Mouse (Mus musculus) thymus, adult 2 months (tissue): ENCODE results near the gene Irf2bpl.

ENCODE experiments used
- CTCF ChIP-seq: fragments of 200-500 bp; IDR thresholded peaks from 2 replicates; pipeline ENCODE4 v1.5.1; 2012; ENCODE audit warnings: mild to moderate bottlenecking, control low read depth, low read length, moderate library complexity, borderline replicate concordance; ENCODE audit not compliant: control insufficient read depth, poor library complexity, insufficient read depth; ENCODE audit errors: extremely low read depth
- POLR2A ChIP-seq: fragments of 200-500 bp; IDR thresholded peaks from 2 replicates; pipeline ENCODE4 v1.6.1; 2012; ENCODE audit warnings: mild to moderate bottlenecking, low read length, control low read depth, moderate library complexity; ENCODE audit not compliant: control insufficient read depth, poor library complexity, insufficient read depth; ENCODE audit errors: extremely low read depth

DNA sequence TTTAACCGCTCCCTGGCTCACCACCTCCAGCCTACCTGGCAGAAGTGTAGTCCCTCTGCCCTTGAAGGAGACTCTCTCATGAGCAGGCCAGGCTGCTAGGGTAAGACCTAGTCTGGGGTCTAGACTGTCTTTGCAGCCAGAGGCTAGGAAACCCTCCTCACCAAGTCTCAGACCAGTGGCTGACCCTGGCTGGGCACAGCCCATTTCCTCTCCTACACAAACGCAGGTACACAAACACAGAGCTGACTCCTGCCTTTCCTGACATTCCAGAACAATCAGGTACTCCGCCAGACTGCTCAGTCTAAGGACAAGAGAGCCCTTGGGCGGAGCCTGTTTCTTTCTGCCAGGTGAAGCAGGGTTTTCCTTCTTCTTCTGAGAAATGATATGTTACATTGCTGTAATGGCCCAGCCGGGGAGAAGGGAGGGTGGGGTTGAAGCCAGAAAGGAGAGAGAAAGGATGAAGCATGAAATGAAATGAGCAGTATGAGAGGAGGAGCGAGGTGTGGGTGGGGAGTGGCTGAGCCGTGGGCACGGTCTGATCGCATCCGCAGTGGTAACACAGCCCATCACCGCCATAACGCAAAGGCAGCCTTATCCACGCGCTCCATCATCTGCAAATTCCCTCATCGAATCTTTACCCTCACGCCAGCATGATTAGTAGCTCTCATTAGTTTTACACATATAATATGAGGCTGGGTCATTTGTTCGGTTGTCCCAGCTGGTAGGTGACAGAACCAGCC lies 34.6 kb upstream of the Irf2bpl start:
- no peak for TF ChIP-seq CTCF
- TF ChIP-seq POLR2A: no peak
